Mouse (Mus musculus): Measurements from ENCODE around the gene Il1b. TPM values are rescaled to one million over a fixed set of nuclear protein-coding genes. Genes with fewer than 3 reads are reported as not detected.
A peak's percentile ranks its signal among the peaks of the same experiment; 100 is the strongest.

Il1b gene
- 0.37 and 1.1 TPM in 2 replicates for polyA plus RNA-seq (2012; rRNA removed)

- DNase-seq (ENCODE audit: low read depth), result no peak
Observed at GRCm38 (mm10) chr2:129371039-129371438, at the start of gene Il1b. Gene Il1b (minus strand): TSS chr2:129371139.

GRCm38 (mm10) chr2:129419361-129419880 is 48.5 kb upstream of the Il1b start:
- no peak for DNase-seq (ENCODE audit: low read depth)

GRCm38 (mm10) chr2:129414593-129414992 is 43.7 kb upstream of the Il1b start:
- DNase-seq (ENCODE audit: low read depth), result no peak

DNA sequence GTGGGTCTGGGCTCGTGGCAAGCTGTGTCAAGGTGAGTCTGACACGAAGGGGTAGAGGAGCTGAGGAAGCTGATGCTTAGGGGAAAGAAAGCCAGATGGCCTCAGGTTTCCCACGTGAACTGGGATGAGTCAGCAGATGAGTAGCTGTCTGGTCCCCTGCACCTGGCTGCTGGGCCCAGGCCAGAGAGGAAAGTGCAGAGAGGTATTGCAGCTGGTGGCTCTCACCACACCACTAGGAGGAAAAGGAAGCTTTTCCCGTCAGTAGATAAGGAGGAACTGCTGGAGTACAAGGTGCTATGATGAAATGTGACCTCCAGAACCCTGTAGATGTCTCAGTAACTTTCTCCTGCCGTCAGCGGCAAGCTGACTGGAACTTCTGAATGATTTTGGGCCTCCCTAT is 42.5 kb upstream of the Il1b start:
- DNase-seq (ENCODE audit: low read depth), result no peak

GRCm38 (mm10) chr2:129411651-129412050 is 40.7 kb upstream of the Il1b start:
- DNase-seq (ENCODE audit: low read depth), result peak; percentile 75

GRCm38 (mm10) chr2:129410344-129410743 is 39.4 kb upstream of the Il1b start:
- DNase-seq (ENCODE audit: low read depth), result no peak

DNA sequence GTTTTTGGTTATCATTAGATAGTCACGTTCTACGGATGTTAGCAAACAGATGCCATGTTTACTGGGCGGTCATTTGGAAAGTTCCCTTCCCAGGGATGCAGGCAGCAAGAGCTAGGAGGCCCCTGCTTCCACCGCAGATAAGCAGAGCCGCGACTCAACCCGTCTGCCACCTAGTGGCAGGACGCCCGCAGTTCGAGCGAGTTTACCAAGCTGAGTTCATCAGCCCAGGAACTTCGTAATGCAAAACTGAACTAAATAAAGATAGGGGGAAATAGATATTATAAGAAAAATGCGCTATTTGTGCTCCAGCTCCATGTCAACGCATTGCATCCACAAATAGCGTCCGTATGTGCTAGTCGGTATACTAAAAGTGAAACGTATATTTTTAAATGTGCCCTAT is 37.5 kb upstream of the Il1b start:
- DNase-seq (ENCODE audit: low read depth), result no peak

DNA sequence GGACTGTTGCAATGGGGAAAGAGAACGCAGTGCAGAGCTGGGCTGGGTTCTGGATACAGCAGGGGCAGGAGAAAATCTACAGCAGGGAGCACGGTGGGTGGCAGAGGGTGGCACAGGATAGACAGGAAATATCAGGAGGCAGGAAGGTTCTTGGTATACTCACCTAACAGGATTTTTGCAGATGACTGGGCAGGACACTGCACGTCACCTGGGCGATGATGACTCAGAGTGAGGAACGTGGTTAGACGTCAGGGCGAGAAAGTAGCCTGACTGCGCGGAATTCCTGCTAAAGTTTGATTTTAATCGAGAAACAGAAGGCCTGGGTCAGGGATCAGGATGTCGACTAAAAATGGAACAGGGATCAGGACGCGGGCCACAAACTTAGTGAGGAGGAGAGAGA is 36.7 kb upstream of the Il1b start:
- no peak for DNase-seq (ENCODE audit: low read depth)

- no peak for DNase-seq (ENCODE audit: low read depth)
Observed at GRCm38 (mm10) chr2:129406508-129406907, 35.6 kb upstream of the Il1b start.

DNA sequence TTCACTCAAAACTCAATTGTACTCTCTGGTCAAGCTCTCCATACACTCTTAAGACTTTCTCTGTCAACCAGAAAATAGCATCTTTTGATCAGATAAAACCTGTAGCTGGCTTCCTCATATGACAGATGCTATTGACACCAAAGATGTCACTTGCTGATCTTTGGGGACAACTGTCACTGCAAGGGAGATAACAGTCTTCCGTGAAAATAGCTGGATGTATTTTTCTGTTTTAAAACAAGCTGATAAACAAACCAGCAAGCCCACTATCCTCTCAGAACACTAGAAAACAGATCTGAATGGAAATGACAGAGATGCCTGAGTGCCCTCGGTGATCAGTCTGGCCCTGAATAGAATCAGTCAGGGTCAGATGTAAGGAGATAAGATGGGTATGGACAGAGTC is 32.8 kb upstream of the Il1b start:
- DNase-seq (ENCODE audit: low read depth), result no peak

DNA sequence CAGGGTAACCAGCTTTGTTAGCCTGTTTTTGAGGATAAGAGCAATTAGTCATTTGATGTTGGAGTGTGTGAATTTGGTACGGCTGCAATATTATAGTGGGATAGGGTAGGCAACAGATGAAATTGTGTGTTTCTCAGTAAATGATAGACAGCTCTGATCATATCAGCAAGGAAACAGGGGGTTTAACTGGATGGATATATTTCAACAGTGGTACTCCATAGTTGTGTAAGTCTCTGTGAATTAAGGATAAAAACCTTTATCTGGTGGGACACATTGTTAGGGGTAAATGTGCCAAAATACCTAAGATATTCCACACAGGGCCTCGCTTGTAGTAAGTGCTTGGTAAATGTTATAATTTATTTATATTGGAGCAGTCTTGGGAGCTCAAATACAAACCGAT is 31.4 kb upstream of the Il1b start:
- no peak for DNase-seq (ENCODE audit: low read depth)

DNA sequence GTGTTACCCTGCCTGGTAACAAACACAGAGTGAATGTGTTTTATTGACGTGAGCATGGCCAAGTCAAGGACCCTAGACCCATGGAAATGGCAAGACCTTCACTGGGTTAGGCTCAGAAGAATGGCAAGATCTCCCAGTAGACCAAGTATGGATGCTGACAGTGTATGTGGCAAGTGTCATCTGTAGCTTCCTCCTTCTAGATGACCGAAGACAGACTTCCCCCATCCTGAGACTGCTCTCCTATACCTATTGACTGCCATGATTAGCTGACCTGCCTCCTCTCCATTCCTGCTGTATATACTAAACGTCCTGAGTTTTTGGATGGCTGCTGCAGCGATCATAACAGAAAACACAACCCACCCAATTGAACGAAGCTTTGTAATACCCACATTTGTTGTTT is 30.9 kb upstream of the Il1b start:
- no peak for DNase-seq (ENCODE audit: low read depth)

DNA sequence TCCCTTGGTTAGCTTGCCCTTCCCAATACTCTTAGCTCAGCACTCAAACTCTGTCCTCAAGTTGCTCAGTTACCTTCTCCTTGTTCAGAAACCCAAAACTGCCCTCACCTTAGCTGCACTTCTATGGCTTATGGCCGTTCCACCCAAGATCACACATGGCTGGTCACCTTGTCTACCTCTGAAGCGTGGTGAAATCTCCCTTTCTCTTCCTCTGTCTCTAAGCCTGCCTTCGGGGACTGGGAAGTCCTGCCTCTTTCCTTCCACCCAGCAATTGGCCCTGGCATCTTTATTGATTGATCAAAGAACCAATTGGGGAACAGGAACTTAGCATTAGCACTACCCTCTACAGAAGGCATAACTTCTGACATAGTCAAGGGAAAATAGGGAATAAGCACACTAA is 27.2 kb upstream of the Il1b start:
- no peak for DNase-seq (ENCODE audit: low read depth)

- no peak for DNase-seq (ENCODE audit: low read depth)
Observed at GRCm38 (mm10) chr2:129393524-129393923, 22.6 kb upstream of the Il1b start.

GRCm38 (mm10) chr2:129390161-129390560 is 19.2 kb upstream of the Il1b start:
- no peak for DNase-seq (ENCODE audit: low read depth)

GRCm38 (mm10) chr2:129389323-129389722 is 18.4 kb upstream of the Il1b start:
- DNase-seq (ENCODE audit: low read depth), result no peak

GRCm38 (mm10) chr2:129385331-129385730 is 14.4 kb upstream of the Il1b start:
- DNase-seq (ENCODE audit: low read depth), result no peak

- no peak for DNase-seq (ENCODE audit: low read depth)
Observed at GRCm38 (mm10) chr2:129384272-129384660, 13.3 kb upstream of the Il1b start.

- no peak for DNase-seq (ENCODE audit: low read depth)
Observed at GRCm38 (mm10) chr2:129383512-129384271, 12.8 kb upstream of the Il1b start.

DNA sequence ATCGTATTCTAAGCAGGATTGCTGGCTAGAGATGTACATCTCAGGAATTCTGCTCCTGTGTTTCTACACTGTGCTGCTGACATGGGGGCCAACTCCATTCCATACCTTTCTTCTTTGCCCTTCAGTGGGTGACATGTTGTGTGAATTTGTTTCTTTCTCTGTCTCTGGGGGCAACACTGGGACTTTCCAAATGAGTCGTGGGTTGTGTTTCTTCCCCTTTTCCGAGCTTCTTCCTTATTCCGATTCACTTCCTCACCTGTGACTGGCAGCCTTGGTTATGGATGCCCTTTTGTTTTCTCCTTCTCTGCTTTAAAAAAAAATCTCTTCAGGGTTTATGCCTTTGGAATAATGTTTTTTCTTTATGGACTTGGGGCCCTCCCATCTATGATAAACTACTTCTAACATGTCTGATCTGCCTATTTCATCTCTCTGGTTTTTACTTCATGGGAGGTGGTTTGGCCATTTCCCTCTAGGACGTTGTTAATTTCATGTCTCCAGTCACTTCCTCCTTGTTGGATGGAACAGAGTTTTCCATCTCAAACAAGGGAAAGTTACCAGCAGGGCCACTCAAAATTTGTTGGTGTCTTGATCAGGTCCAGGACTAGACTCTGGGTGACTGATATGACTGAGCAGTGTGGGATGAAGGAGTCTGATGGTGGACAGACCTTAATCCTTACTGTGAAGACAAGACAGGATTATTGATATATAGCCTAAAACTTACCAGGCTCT is 10.0 kb upstream of the Il1b start:
- DNase-seq (ENCODE audit: low read depth), result no peak

- no peak for DNase-seq (ENCODE audit: low read depth)
Observed at GRCm38 (mm10) chr2:129380211-129380610, 9.3 kb upstream of the Il1b start.

DNA sequence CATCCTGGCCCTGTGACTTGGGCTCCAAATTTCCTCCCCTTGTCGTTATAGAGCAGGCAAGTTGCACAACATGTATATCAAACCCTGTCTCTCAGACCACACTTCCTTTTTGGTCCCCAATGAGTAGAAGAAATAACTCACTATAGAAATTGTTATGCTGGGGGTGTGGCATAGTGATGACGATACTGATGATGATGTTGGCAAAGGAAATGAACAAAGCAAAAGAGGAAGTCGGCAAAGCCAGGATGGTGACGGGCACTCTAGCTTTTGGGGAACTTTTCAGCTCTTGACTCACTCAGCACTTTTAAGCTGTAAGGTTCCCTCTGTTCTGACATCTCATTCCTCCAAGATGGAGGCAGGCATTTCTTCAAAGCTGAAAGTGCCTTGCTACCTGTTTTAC is 2.4 kb upstream of the Il1b start:
- DNase-seq (ENCODE audit: low read depth), result no peak

DNA sequence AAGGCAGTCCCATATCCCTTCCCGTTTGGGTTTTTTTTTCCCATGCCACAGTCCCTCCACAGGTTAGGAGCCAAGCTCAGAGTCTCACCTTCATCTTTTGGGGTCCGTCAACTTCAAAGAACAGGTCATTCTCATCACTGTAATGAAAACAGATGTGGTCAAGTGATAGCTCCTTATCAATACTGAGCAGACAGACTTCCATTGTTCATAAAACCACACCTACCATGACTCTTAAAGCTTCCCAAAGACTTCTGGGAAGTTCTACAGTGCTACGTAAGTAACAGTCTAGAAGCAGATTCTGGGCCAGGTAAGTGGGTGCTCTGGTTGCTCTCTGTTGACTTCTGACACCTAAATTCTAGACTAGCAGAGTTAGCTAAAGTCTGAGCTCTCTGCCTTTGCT is 1.3 kb downstream of the Il1b start:
- no peak for DNase-seq (ENCODE audit: low read depth)

All from gonadal fat pad, adult 2 months (tissue).